Mouse (Mus musculus) olfactory bulb, adult 2 months (tissue): ENCODE data around the gene Gm49384. TPM values are rescaled to one million over a fixed set of nuclear protein-coding genes. Genes with fewer than 3 reads are reported as not detected.

Experiments used
- H3K27ac ChIP-seq: fragments of 200-500 bp; 2 replicates; pipeline ENCODE4 v1.5.1; 2012; ENCODE audit warnings: low read depth, low read length; ENCODE audit not compliant: insufficient read depth
- H3K4me1 ChIP-seq: fragments of 200-500 bp; 2 replicates; pipeline ENCODE4 v1.6.1; 2012; ENCODE audit warnings: low read length; ENCODE audit not compliant: control insufficient read depth, insufficient read depth
- H3K4me3 ChIP-seq: fragments of 200-500 bp; 2 replicates; pipeline ENCODE4 v1.5.1; 2012; ENCODE audit warnings: mild to moderate bottlenecking, low read depth, low read length, moderate library complexity; ENCODE audit not compliant: insufficient read depth
- CTCF ChIP-seq: fragments of 200-500 bp; IDR thresholded peaks from 2 replicates; pipeline ENCODE4 v1.5.1; 2012; ENCODE audit warnings: low read depth, mild to moderate bottlenecking, low read length, moderate library complexity; ENCODE audit not compliant: insufficient read depth
- POLR2A ChIP-seq: fragments of 200-500 bp; IDR thresholded peaks from 2 replicates; pipeline ENCODE4 v1.6.1; 2012; ENCODE audit warnings: mild to moderate bottlenecking, low read depth, low read length, moderate library complexity; ENCODE audit not compliant: insufficient read depth
- WGBS: fragments of 180-500 bp; shearing (Covaris S2); methylation state at CpG from one replicate; pipeline ENCODE4 v1.1.7; 2018; 5-methylcytosine and 5-hydroxymethylcytosine counted together
- polyA plus RNA-seq: library from polyadenylated mRNA; stranded (reverse); fragments of >200 nt; gene quantifications from 2 replicates; pipeline ENCODE4 v1.2.4, GENCODE M21; 2012; ENCODE audit warnings: low replicate concordance; ENCODE audit not compliant: missing spikeins, insufficient read depth, insufficient read length

Gm49384 gene
- polyA plus RNA-seq, 1 experiment: not detected

GRCm38 (mm10) chr12:69229251-69229650, 25.2 kb upstream of the Gm49384 start:
- WGBS: 68% methylated on average over 2 of the region's 2 CpGs
- TF ChIP-seq POLR2A: no peak
- no peaks in the 10 kb centered on the region for H3K4me1 ChIP-seq
- H3K27ac ChIP-seq: no peak overlapping the region
- H3K4me3 ChIP-seq: no peak overlapping the region

- TF ChIP-seq CTCF (no peak), POLR2A (no peak)
- Histone ChIP-seq H3K27ac (0 out of 2 replicates have a peak within 1 kb of the TSS, but pooled peaks have one; percentile 41), H3K4me3 (peak within 1 kb of the TSS; percentile 100), H3K4me1 (no peaks in the 10 kb centered on the region)
- WGBS: under 1% methylated on average over 37 of the region's 37 CpGs
These were observed 23.9 kb upstream of the Gm49384 start, which contains the start of gene Pole2 for GRCm38 (mm10) chr12:69227776-69228466. TSS of gene Pole2 (minus strand) at chr12:69228195.

- TF ChIP-seq POLR2A (no peak), CTCF (no peak)
- no peak overlapping the region for H3K4me3 ChIP-seq
- peaks cover 3% of the 10 kb centered on the region; the same call in 1 of the 2 replicates for H3K4me1 ChIP-seq
- 92% methylated on average over 19 of the region's 19 CpGs for WGBS
- no peak overlapping the region for H3K27ac ChIP-seq
These were observed 16.7 kb upstream of the Gm49384 start for GRCm38 (mm10) chr12:69220613-69221277.

GRCm38 (mm10) chr12:69216587-69216986, 12.5 kb upstream of the Gm49384 start:
- Histone ChIP-seq H3K27ac (no peak overlapping the region), H3K4me1 (peaks cover 6% of the 10 kb centered on the region; the same call in 1 of the 2 replicates), H3K4me3 (no peak overlapping the region)
- WGBS: 88% methylated on average over 7 of the region's 7 CpGs
- no peak for TF ChIP-seq POLR2A
- TF ChIP-seq CTCF: no peak

GRCm38 (mm10) chr12:69215000-69215785, 11.1 kb upstream of the Gm49384 start:
- Histone ChIP-seq H3K4me3 (no peak overlapping the region), H3K27ac (no peak overlapping the region), H3K4me1 (peaks cover 6% of the 10 kb centered on the region; the same call in 1 of the 2 replicates)
- no peak for TF ChIP-seq POLR2A
- WGBS: 43% methylated on average over 3 of the region's 3 CpGs

- WGBS: 90% methylated on average over 7 of the region's 7 CpGs
- Histone ChIP-seq H3K4me3 (no peak overlapping the region), H3K4me1 (peaks cover 6% of the 10 kb centered on the region; the same call in 1 of the 2 replicates), H3K27ac (no peak overlapping the region)
- no peak for TF ChIP-seq POLR2A
- no peak for TF ChIP-seq CTCF
These were observed 10.3 kb upstream of the Gm49384 start for GRCm38 (mm10) chr12:69214393-69214792.

GRCm38 (mm10) chr12:69213186-69213777, 9.2 kb upstream of the Gm49384 start:
- TF ChIP-seq POLR2A: no peak
- TF ChIP-seq CTCF: no peak
- H3K4me1 ChIP-seq: peaks cover 6% of the 10 kb centered on the region; the same call in 1 of the 2 replicates
- H3K27ac ChIP-seq: no peak overlapping the region
- WGBS: 94% methylated on average over 13 of the region's 13 CpGs
- H3K4me3 ChIP-seq: no peak overlapping the region

- Histone ChIP-seq H3K27ac (no peak overlapping the region), H3K4me1 (peaks cover 4% of the 10 kb centered on the region; the same call in 1 of the 2 replicates), H3K4me3 (no peak overlapping the region)
- TF ChIP-seq POLR2A (no peak), CTCF (no peak)
- WGBS: 70% methylated on average over 5 of the region's 5 CpGs
These were observed 7.0 kb upstream of the Gm49384 start for GRCm38 (mm10) chr12:69211057-69211456.
